Mouse (Mus musculus) kidney, embryonic 14.5 days (tissue): Measurements from ENCODE around the gene Samd4. TPM values are rescaled to one million over a fixed set of nuclear protein-coding genes. Genes with fewer than 3 reads are reported as not detected.

Source experiments
- ATAC-seq: fragments of 200-750 bp; cut with Nextera tagmentation; 2 replicates; pipeline ENCODE4 v1.8.0; 2017; ENCODE audit warnings: moderate number of reproducible peaks, mild to moderate bottlenecking, moderate TSS enrichment, moderate library complexity; ENCODE audit not compliant: low FRiP score, low TSS enrichment
- H3K27ac ChIP-seq: fragments of 300-500 bp; sonication (generic); 2 replicates; pipeline ENCODE4 v1.5.1; 2014; ENCODE audit warnings: low read depth, mild to moderate bottlenecking, low read length, moderate library complexity, mixed read lengths
- H3K27me3 ChIP-seq: fragments of 300-500 bp; sonication (generic); 2 replicates; pipeline ENCODE4 v1.6.1; 2014; ENCODE audit warnings: mild to moderate bottlenecking, low read length; ENCODE audit not compliant: control insufficient read depth, insufficient read depth
- H3K36me3 ChIP-seq: fragments of 300-500 bp; sonication (generic); 2 replicates; pipeline ENCODE4 v1.6.1; 2014; ENCODE audit warnings: low read length, mixed read lengths; ENCODE audit not compliant: control insufficient read depth, insufficient read depth
- H3K4me1 ChIP-seq: fragments of 300-500 bp; sonication (generic); 2 replicates; pipeline ENCODE4 v1.6.1; 2014; ENCODE audit warnings: low read length, mixed read lengths; ENCODE audit not compliant: control insufficient read depth, insufficient read depth
- H3K4me2 ChIP-seq: fragments of 300-500 bp; sonication (generic); replicated peaks from 2 replicates; pipeline ENCODE4 v1.6.1; 2014; ENCODE audit warnings: low read depth, mild to moderate bottlenecking, low read length
- H3K4me3 ChIP-seq: fragments of 300-500 bp; sonication (generic); 2 replicates; pipeline ENCODE4 v1.5.1; 2014; ENCODE audit warnings: mild to moderate bottlenecking, low read length
- H3K9ac ChIP-seq: fragments of 300-500 bp; sonication (generic); 2 replicates; pipeline ENCODE4 v1.6.1; 2014; ENCODE audit warnings: low read depth, mild to moderate bottlenecking, low read length, moderate library complexity
- H3K9me3 ChIP-seq: fragments of 300-500 bp; sonication (generic); 2 replicates; pipeline ENCODE4 v1.6.1; 2016; ENCODE audit warnings: low read length; ENCODE audit not compliant: control insufficient read depth
- WGBS: fragments of 180-500 bp; shearing (Covaris S2); extraction: QIAGEN DNeasy Blood & Tissue Kit; methylation state at CpG from one replicate; pipeline ENCODE4 v1.1.7; 2014; 5-methylcytosine and 5-hydroxymethylcytosine counted together
- polyA plus RNA-seq: library from polyadenylated mRNA; unstranded; fragments of >200 nt; fragmentation: Nextera tagmentation; extraction: Ambion mirVana; gene quantifications from 2 replicates; pipeline ENCODE4 v1.2.1, GENCODE M21; 2014

Gene Samd4
- polyA plus RNA-seq, 1 experiment from 2014 or later, result 2.6 TPM

GRCm38 (mm10) chr14:47086743-47087142 is 204.1 kb downstream of the Samd4 start:
- Histone ChIP-seq H3K4me3 (peak overlapping the region; percentile 10), H3K36me3 (no peaks in the 10 kb centered on the region), H3K9me3 (no peaks in the 10 kb centered on the region), H3K4me2 (peak overlapping the region; percentile 43), H3K4me1 (no peaks in the 10 kb centered on the region), H3K27me3 (no peaks in the 10 kb centered on the region), H3K9ac (no peak overlapping the region), H3K27ac (no peak overlapping the region)
- WGBS, result 3% methylated on average over 16 of the region's 16 CpGs
- peak; percentile 83 for ATAC-seq

- peak; percentile 56 for ATAC-seq
- Histone ChIP-seq H3K4me2 (peak overlapping the region; percentile 43), H3K36me3 (no peaks in the 10 kb centered on the region), H3K9ac (no peak overlapping the region), H3K27ac (no peak overlapping the region), H3K4me1 (no peaks in the 10 kb centered on the region), H3K9me3 (no peaks in the 10 kb centered on the region), H3K27me3 (no peaks in the 10 kb centered on the region), H3K4me3 (peak overlapping the region; percentile 10; the same call in 1 of the 2 replicates)
- 36% methylated on average over 5 of the region's 5 CpGs for WGBS
Observed at GRCm38 (mm10) chr14:47087182-47087581, 204.5 kb downstream of the Samd4 start.

- no peaks in the 10 kb centered on the region for H3K9me3 ChIP-seq
- H3K9ac ChIP-seq, result no peak overlapping the region
- 0 out of 2 replicates have a peak, but pooled peaks have one; percentile 11 for ATAC-seq
- WGBS, result 92% methylated on average over 12 of the region's 12 CpGs
- H3K4me1 ChIP-seq, result no peaks in the 10 kb centered on the region
- no peak overlapping the region for H3K27ac ChIP-seq
- no peak overlapping the region for H3K4me2 ChIP-seq
- H3K27me3 ChIP-seq, result no peaks in the 10 kb centered on the region
- no peaks in the 10 kb centered on the region for H3K36me3 ChIP-seq
- no peak overlapping the region for H3K4me3 ChIP-seq
Observed at GRCm38 (mm10) chr14:47087669-47088250, 205.1 kb downstream of the Samd4 start.

- no peak overlapping the region for H3K27ac ChIP-seq
- no peaks in the 10 kb centered on the region for H3K27me3 ChIP-seq
- no peak overlapping the region for H3K4me2 ChIP-seq
- peaks cover 3% of the 10 kb centered on the region; the same call in 1 of the 2 replicates for H3K4me1 ChIP-seq
- H3K4me3 ChIP-seq, result no peak overlapping the region
- WGBS, result 71% methylated on average over 1 of the region's 1 CpGs
- no peaks in the 10 kb centered on the region for H3K9me3 ChIP-seq
- ATAC-seq, result no peak
- no peaks in the 10 kb centered on the region for H3K36me3 ChIP-seq
- H3K9ac ChIP-seq, result no peak overlapping the region
Observed at GRCm38 (mm10) chr14:47088339-47088738, 205.7 kb downstream of the Samd4 start.

GRCm38 (mm10) chr14:47089153-47089552 is 206.5 kb downstream of the Samd4 start:
- 76% methylated on average over 6 of the region's 6 CpGs for WGBS
- Histone ChIP-seq H3K4me3 (no peak overlapping the region), H3K27ac (no peak overlapping the region), H3K4me1 (peaks cover 3% of the 10 kb centered on the region; the same call in 1 of the 2 replicates), H3K36me3 (no peaks in the 10 kb centered on the region), H3K9me3 (no peaks in the 10 kb centered on the region), H3K27me3 (no peaks in the 10 kb centered on the region), H3K9ac (no peak overlapping the region), H3K4me2 (no peak overlapping the region)
- no peak for ATAC-seq

- H3K27me3 ChIP-seq, result no peaks in the 10 kb centered on the region
- H3K36me3 ChIP-seq, result no peaks in the 10 kb centered on the region
- no peak overlapping the region for H3K9ac ChIP-seq
- WGBS, result 90% methylated on average over 6 of the region's 6 CpGs
- no peak overlapping the region for H3K27ac ChIP-seq
- ATAC-seq, result no peak
- H3K4me1 ChIP-seq, result peaks cover 3% of the 10 kb centered on the region; the same call in 1 of the 2 replicates
- no peak overlapping the region for H3K4me2 ChIP-seq
- no peak overlapping the region for H3K4me3 ChIP-seq
- no peaks in the 10 kb centered on the region for H3K9me3 ChIP-seq
Observed at GRCm38 (mm10) chr14:47091908-47092307, 209.3 kb downstream of the Samd4 start.

- no peak for ATAC-seq
- no peak overlapping the region for H3K27ac ChIP-seq
- no peaks in the 10 kb centered on the region for H3K27me3 ChIP-seq
- no peaks in the 10 kb centered on the region for H3K9me3 ChIP-seq
- H3K4me2 ChIP-seq, result no peak overlapping the region; the same call in 1 of the 2 replicates
- no peaks in the 10 kb centered on the region for H3K36me3 ChIP-seq
- H3K4me3 ChIP-seq, result no peak overlapping the region
- WGBS, result 35% methylated on average over 16 of the region's 16 CpGs
- H3K9ac ChIP-seq, result no peak overlapping the region
- peaks cover 3% of the 10 kb centered on the region; the same call in 1 of the 2 replicates for H3K4me1 ChIP-seq
Observed at GRCm38 (mm10) chr14:47093355-47093792, 210.7 kb downstream of the Samd4 start.

GRCm38 (mm10) chr14:47095036-47095435 is 212.4 kb downstream of the Samd4 start:
- Histone ChIP-seq H3K4me1 (peaks cover 3% of the 10 kb centered on the region; the same call in 1 of the 2 replicates), H3K9me3 (no peaks in the 10 kb centered on the region), H3K27ac (no peak overlapping the region), H3K36me3 (no peaks in the 10 kb centered on the region), H3K9ac (no peak overlapping the region), H3K4me3 (no peak overlapping the region), H3K27me3 (no peaks in the 10 kb centered on the region), H3K4me2 (no peak overlapping the region)
- ATAC-seq, result no peak
- 87% methylated on average over 3 of the region's 3 CpGs for WGBS

- H3K27me3 ChIP-seq, result no peaks in the 10 kb centered on the region
- no peak for ATAC-seq
- H3K4me1 ChIP-seq, result peaks cover 3% of the 10 kb centered on the region; the same call in 1 of the 2 replicates
- H3K36me3 ChIP-seq, result no peaks in the 10 kb centered on the region
- H3K27ac ChIP-seq, result no peak overlapping the region
- H3K4me2 ChIP-seq, result no peak overlapping the region
- H3K9ac ChIP-seq, result no peak overlapping the region
- WGBS, result 91% methylated on average over 5 of the region's 5 CpGs
- H3K4me3 ChIP-seq, result no peak overlapping the region
- H3K9me3 ChIP-seq, result no peaks in the 10 kb centered on the region
Observed at GRCm38 (mm10) chr14:47096357-47096756, 213.7 kb downstream of the Samd4 start.
